Mouse (Mus musculus): ENCODE data around the gene Sept11. TPM values are rescaled to one million over a fixed set of nuclear protein-coding genes. Genes with fewer than 3 reads are reported as not detected.

The Sept11 gene
- polyA plus RNA-seq, 1 experiment from 2014 or later, result 42.5 TPM

DNA sequence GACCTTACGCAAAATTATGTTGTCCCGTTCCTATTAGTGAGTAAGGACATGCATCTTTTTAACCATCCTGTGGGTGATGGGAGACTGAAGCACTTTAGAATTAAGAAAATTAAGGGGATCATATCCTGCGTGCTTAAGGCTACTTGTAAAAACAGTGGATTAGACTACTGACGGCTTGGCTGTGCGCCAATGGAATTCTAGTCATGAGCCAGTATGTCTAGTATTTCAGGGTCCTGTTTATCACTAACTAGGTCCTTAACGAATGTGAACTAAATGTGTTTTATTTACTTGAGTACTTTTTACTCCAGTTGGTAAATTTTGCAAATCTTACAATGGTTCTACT, 113.7 kb downstream of the Sept11 start:
- Histone ChIP-seq H3K4me2 (replicated peaks; ENCODE audit: low read depth) (peak overlapping the region; percentile 58), H3K27ac (replicated peaks) (peak overlapping the region; percentile 41; the same call in 1 of the 2 replicates), H3K9ac (ENCODE audit: low read length) (peak overlapping the region; percentile 86), H3K36me3 (ENCODE audit: control insufficient read depth, insufficient read depth, low read length) (no peaks in the 10 kb centered on the region), H3K27me3 (ENCODE audit: control insufficient read depth, insufficient read depth, low read length) (no peaks in the 10 kb centered on the region), H3K4me3 (ENCODE audit: low read depth, low read length) (peak overlapping the region; percentile 95), H3K4me1 (replicated peaks; ENCODE audit: control insufficient read depth, insufficient read depth) (no peaks in the 10 kb centered on the region), H3K9me3 (ENCODE audit: control insufficient read depth, low read length) (no peaks in the 10 kb centered on the region)
- 2% methylated on average over 6 of the region's 6 CpGs for WGBS
- DNase-seq (ENCODE audit: low spot score) (peak; percentile 22), ATAC-seq (ENCODE audit: low FRiP score, low TSS enrichment) (no peak)
- TF ChIP-seq CTCF (IDR thresholded peaks at IDR 0.05; ENCODE audit: low read depth) (no peak), EP300 (optimal IDR thresholded peaks at IDR 0.05) (no peak)

DNA sequence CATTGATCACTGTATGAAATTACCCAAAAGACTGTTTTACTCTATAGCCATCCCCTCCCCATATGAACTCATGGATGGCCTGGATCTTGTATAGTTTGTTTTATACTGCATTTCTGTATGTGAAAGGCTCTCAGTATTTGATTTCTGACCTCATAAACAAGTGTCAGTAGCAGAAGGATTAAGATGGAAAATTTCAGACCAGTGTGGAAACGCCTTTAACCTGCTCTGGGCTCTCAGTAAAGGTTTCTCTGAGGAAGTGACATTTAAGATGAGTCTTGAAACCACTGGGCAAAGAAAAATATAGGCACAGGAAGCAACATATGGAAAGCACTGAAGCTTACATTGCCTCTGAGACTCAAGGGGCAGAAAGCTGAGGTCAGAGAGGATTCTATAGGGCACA, 114.3 kb downstream of the Sept11 start:
- no peaks in the 10 kb centered on the region for H3K4me1 ChIP-seq (replicated peaks; ENCODE audit: control insufficient read depth, insufficient read depth)
- WGBS, result 50% methylated on average over 1 of the region's 1 CpGs
- H3K27me3 ChIP-seq (ENCODE audit: control insufficient read depth, insufficient read depth, low read length), result no peaks in the 10 kb centered on the region
- H3K27ac ChIP-seq (replicated peaks), result no peak overlapping the region
- TF ChIP-seq CTCF (IDR thresholded peaks at IDR 0.05; ENCODE audit: low read depth), result no peak
- no peak for TF ChIP-seq EP300 (optimal IDR thresholded peaks at IDR 0.05)
- no peak for DNase-seq (ENCODE audit: low spot score)
- no peaks in the 10 kb centered on the region for H3K9me3 ChIP-seq (ENCODE audit: control insufficient read depth, low read length)
- no peak overlapping the region for H3K4me3 ChIP-seq (ENCODE audit: low read depth, low read length)
- no peak overlapping the region for H3K4me2 ChIP-seq (replicated peaks; ENCODE audit: low read depth)
- ATAC-seq (ENCODE audit: low FRiP score, low TSS enrichment), result no peak
- H3K9ac ChIP-seq (ENCODE audit: low read length), result no peak overlapping the region
- no peaks in the 10 kb centered on the region for H3K36me3 ChIP-seq (ENCODE audit: control insufficient read depth, insufficient read depth, low read length)

DNA sequence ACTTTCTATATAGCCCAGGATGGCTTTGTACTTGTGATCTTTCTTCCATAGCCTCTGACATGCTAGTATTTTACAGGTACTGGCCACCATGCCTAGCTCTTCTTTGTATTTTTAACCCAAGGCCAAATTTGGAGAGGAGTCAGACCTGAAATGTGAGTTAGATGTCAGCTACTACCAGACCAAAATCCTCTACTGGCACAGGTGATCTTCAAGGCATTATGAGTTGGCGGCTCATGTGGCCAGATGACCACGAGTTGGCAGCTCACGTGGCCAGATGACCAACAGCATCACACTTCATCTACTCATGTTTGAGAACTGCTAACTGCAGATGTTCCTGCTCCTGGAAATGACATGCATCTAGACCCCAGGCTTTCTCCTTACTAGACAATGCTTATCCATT, 125.1 kb downstream of the Sept11 start:
- no peak for ATAC-seq (ENCODE audit: low FRiP score, low TSS enrichment)
- no peak overlapping the region for H3K9ac ChIP-seq (ENCODE audit: low read length)
- TF ChIP-seq CTCF (IDR thresholded peaks at IDR 0.05; ENCODE audit: low read depth), result no peak
- H3K36me3 ChIP-seq (ENCODE audit: control insufficient read depth, insufficient read depth, low read length), result no peaks in the 10 kb centered on the region
- H3K4me3 ChIP-seq (ENCODE audit: low read depth, low read length), result no peak overlapping the region
- no peaks in the 10 kb centered on the region for H3K9me3 ChIP-seq (ENCODE audit: control insufficient read depth, low read length)
- H3K4me1 ChIP-seq (replicated peaks; ENCODE audit: control insufficient read depth, insufficient read depth), result no peaks in the 10 kb centered on the region
- WGBS, result 83% methylated on average over 3 of the region's 3 CpGs
- no peaks in the 10 kb centered on the region for H3K27me3 ChIP-seq (ENCODE audit: control insufficient read depth, insufficient read depth, low read length)
- no peak for DNase-seq (ENCODE audit: low spot score)
- H3K27ac ChIP-seq (replicated peaks), result no peak overlapping the region
- no peak overlapping the region for H3K4me2 ChIP-seq (replicated peaks; ENCODE audit: low read depth)

DNA sequence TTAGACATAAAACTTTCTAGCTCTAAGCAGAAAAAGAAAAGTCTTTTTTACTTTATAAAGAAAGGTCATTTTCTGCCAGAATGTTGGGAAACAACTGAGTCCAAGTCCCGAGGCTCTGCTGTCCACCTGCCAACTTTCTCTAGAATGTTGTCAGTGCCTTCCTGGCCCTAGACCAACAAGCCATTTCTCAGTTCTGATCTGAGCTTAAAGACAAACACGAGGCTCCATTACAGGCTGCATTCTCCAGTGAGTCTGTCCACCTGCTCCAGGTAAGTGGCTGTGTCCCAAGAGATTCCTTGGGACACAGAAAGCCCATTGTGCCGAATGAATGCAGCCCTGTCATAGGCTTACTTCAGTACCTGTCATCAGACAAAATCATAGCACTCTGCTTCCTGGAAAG, 128.4 kb downstream of the Sept11 start:
- Histone ChIP-seq H3K9ac (ENCODE audit: low read length) (no peak overlapping the region), H3K4me2 (replicated peaks; ENCODE audit: low read depth) (no peak overlapping the region; the same call in 1 of the 2 replicates), H3K27me3 (ENCODE audit: control insufficient read depth, insufficient read depth, low read length) (no peaks in the 10 kb centered on the region), H3K9me3 (ENCODE audit: control insufficient read depth, low read length) (no peaks in the 10 kb centered on the region), H3K36me3 (ENCODE audit: control insufficient read depth, insufficient read depth, low read length) (no peaks in the 10 kb centered on the region), H3K4me3 (ENCODE audit: low read depth, low read length) (no peak overlapping the region), H3K27ac (replicated peaks) (no peak overlapping the region), H3K4me1 (replicated peaks; ENCODE audit: control insufficient read depth, insufficient read depth) (no peaks in the 10 kb centered on the region)
- no peak for TF ChIP-seq CTCF (IDR thresholded peaks at IDR 0.05; ENCODE audit: low read depth)
- no peak for TF ChIP-seq EP300 (optimal IDR thresholded peaks at IDR 0.05)
- DNase-seq (ENCODE audit: low spot score), result peak; percentile 14
- ATAC-seq (ENCODE audit: low FRiP score, low TSS enrichment), result 0 out of 2 replicates have a peak, but pooled peaks have one; percentile 51
- 28% methylated on average over 3 of the region's 3 CpGs for WGBS

DNA sequence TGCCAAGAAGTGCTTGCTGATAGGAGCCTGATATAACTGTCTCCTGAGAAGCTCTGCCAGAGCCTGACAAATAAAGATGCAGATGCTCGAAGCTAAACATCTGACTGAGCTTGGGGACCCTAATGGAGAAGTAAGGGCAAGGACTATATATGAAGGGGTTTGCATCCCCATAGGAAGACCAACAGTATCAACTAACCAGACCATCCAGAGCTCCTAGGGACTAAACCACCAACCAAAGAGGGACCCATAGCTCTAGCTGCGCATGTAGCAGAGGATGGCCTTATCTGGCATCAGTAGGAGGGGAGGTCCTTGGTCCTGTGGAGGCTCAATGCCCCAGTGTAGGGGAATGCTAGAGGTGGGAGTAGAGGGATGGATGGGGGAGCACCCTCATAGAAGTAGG, 131.3 kb downstream of the Sept11 start:
- Histone ChIP-seq H3K4me1 (replicated peaks; ENCODE audit: control insufficient read depth, insufficient read depth) (no peaks in the 10 kb centered on the region), H3K9me3 (ENCODE audit: control insufficient read depth, low read length) (no peaks in the 10 kb centered on the region), H3K27ac (replicated peaks) (no peak overlapping the region), H3K9ac (ENCODE audit: low read length) (no peak overlapping the region), H3K27me3 (ENCODE audit: control insufficient read depth, insufficient read depth, low read length) (no peaks in the 10 kb centered on the region), H3K36me3 (ENCODE audit: control insufficient read depth, insufficient read depth, low read length) (no peaks in the 10 kb centered on the region), H3K4me3 (ENCODE audit: low read depth, low read length) (no peak overlapping the region), H3K4me2 (replicated peaks; ENCODE audit: low read depth) (no peak overlapping the region)
- DNase-seq (ENCODE audit: low spot score) (no peak), ATAC-seq (ENCODE audit: low FRiP score, low TSS enrichment) (no peak)
- WGBS, result 70% methylated on average over 2 of the region's 2 CpGs
- TF ChIP-seq CTCF (IDR thresholded peaks at IDR 0.05; ENCODE audit: low read depth) (no peak), EP300 (optimal IDR thresholded peaks at IDR 0.05) (no peak)

Other genes with a start within 250 kb of the Sept11 start
- gene Sowahb, start 48.4 kb upstream of the Sept11 start, polyA plus RNA-seq (2015; fragmentation: Nextera tagmentation; extraction: Ambion mirVana), result 1.7 and 2.1 TPM in 2 replicates
- 48.4 and 50.8 TPM in 2 replicates for gene Ccni, start 113.1 kb downstream of the Sept11 start, polyA plus RNA-seq (2015; fragmentation: Nextera tagmentation; extraction: Ambion mirVana)
- gene 2010109A12Rik, start 113.1 kb downstream of the Sept11 start, polyA plus RNA-seq (2015; fragmentation: Nextera tagmentation; extraction: Ambion mirVana), result 1.1 and 1.3 TPM in 2 replicates
- gene Ccng2, start 173.8 kb downstream of the Sept11 start, polyA plus RNA-seq (2015; fragmentation: Nextera tagmentation; extraction: Ambion mirVana), result 16.0 and 18.4 TPM in 2 replicates

All from stomach, postnatal 0 days (tissue).